Mouse (Mus musculus) liver, embryonic 11.5 days (tissue): ENCODE results near the gene Rasal3. TPM values are rescaled to one million over a fixed set of nuclear protein-coding genes. Genes with fewer than 3 reads are reported as not detected.
A peak's percentile ranks its signal among the peaks of the same experiment; 100 is the strongest.

Experiments used
- ATAC-seq: fragments of 200-750 bp; cut with Nextera tagmentation; replicated peaks from 2 replicates; pipeline ENCODE4 v1.8.0; 2017; ENCODE audit warnings: moderate number of reproducible peaks, mild to moderate bottlenecking, moderate TSS enrichment, moderate library complexity; ENCODE audit not compliant: low FRiP score
- DNase-seq: peaks from one replicate; pipeline ENCODE4 v3.0.0-alpha.2; 2017; ENCODE audit warnings: low spot score
- H3K27ac ChIP-seq: fragments of 300-500 bp; sonication (generic); 2 replicates; pipeline ENCODE4 v1.5.1; 2014; ENCODE audit warnings: mild to moderate bottlenecking, low read depth, low read length, control low read depth
- H3K27me3 ChIP-seq: fragments of 300-500 bp; sonication (generic); replicated peaks from 2 replicates; pipeline ENCODE4 v1.6.1; 2014; ENCODE audit warnings: low read length, mixed read lengths; ENCODE audit not compliant: control insufficient read depth, insufficient read depth
- H3K36me3 ChIP-seq: fragments of 300-500 bp; sonication (generic); 2 replicates; pipeline ENCODE4 v1.6.1; 2014; ENCODE audit warnings: mild to moderate bottlenecking, low read length, moderate library complexity, mixed read lengths; ENCODE audit not compliant: control insufficient read depth, insufficient read depth
- H3K4me1 ChIP-seq: fragments of 300-500 bp; sonication (generic); replicated peaks from 2 replicates; pipeline ENCODE4 v1.6.1; 2014; ENCODE audit warnings: low read length, mixed read lengths; ENCODE audit not compliant: control insufficient read depth, insufficient read depth
- H3K4me2 ChIP-seq: fragments of 300-500 bp; sonication (generic); 2 replicates; pipeline ENCODE4 v1.6.1; 2014; ENCODE audit warnings: mild to moderate bottlenecking, control low read depth, moderate library complexity
- H3K4me3 ChIP-seq: fragments of 300-500 bp; sonication (generic); 2 replicates; pipeline ENCODE4 v1.5.1; 2014; ENCODE audit warnings: low read depth, low read length, control low read depth
- H3K9ac ChIP-seq: fragments of 300-500 bp; sonication (generic); 2 replicates; pipeline ENCODE4 v1.6.1; 2014; ENCODE audit warnings: low read depth, low read length, control low read depth
- H3K9me3 ChIP-seq: fragments of 300-500 bp; sonication (generic); 2 replicates; pipeline ENCODE4 v1.6.1; 2016; ENCODE audit warnings: low read length, inconsistent platforms, mixed read lengths; ENCODE audit not compliant: control insufficient read depth
- WGBS: fragments of 180-500 bp; shearing (Covaris S2); extraction: QIAGEN DNeasy Blood & Tissue Kit; methylation state at CpG from one replicate; pipeline ENCODE4 v1.1.7; 2014; 5-methylcytosine and 5-hydroxymethylcytosine counted together
- polyA plus RNA-seq: library from polyadenylated mRNA; unstranded; fragments of >200 nt; fragmentation: Nextera tagmentation; extraction: Ambion mirVana; gene quantifications from 2 replicates; pipeline ENCODE4 v1.2.1, GENCODE M21; 2014

The Rasal3 gene
- polyA plus RNA-seq, 1 experiment from 2014 or later, result 8.7 TPM

GRCm38 (mm10) chr17:32364331-32364730, 39.1 kb downstream of the Rasal3 start:
- peak overlapping the region; percentile 96 for H3K9ac ChIP-seq
- H3K27ac ChIP-seq, result peak overlapping the region; percentile 81
- H3K4me2 ChIP-seq, result peak overlapping the region; percentile 92
- H3K4me1 ChIP-seq, result peaks cover 31% of the 10 kb centered on the region
- H3K4me3 ChIP-seq, result peak overlapping the region; percentile 96
- under 1% methylated on average over 47 of the region's 47 CpGs for WGBS
- peak; percentile 84 for ATAC-seq
- no peaks in the 10 kb centered on the region for H3K9me3 ChIP-seq
- H3K36me3 ChIP-seq, result peaks cover 26% of the 10 kb centered on the region
- peak; percentile 83 for DNase-seq
- H3K27me3 ChIP-seq, result no peaks in the 10 kb centered on the region

DNA sequence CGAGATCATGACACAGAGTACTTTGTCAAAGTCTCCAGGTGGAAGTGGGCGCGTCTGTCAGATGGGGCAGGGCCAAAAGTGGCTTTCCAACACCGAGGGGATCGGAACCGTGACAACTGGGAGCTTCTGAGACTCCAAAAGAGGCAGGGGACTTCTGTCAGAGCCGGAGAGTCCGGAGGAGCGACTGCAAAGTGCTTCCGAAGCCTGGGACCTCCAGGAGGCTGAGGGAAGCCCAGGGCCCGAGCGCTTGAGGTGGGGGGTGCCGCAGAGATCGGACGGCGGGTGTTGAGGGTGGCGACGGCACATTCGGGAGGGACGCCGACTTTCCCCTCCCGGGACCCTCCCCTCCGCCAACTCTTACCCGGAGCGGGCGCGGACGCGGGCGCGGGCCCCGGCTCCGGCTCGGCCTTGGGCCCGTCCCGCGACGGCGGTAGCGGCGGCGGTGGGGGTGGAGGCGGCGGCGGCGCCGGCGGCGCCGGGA, 39.5 kb downstream of the Rasal3 start:
- H3K27ac ChIP-seq, result peak overlapping the region; percentile 81
- DNase-seq, result peak; percentile 47
- ATAC-seq, result peak; percentile 35
- H3K27me3 ChIP-seq, result no peaks in the 10 kb centered on the region
- peaks cover 29% of the 10 kb centered on the region for H3K4me1 ChIP-seq
- peak overlapping the region; percentile 96 for H3K9ac ChIP-seq
- peak overlapping the region; percentile 92 for H3K4me2 ChIP-seq
- under 1% methylated on average over 49 of the region's 50 CpGs for WGBS
- peaks cover 30% of the 10 kb centered on the region for H3K36me3 ChIP-seq
- H3K4me3 ChIP-seq, result peak overlapping the region; percentile 96
- H3K9me3 ChIP-seq, result no peaks in the 10 kb centered on the region

DNA sequence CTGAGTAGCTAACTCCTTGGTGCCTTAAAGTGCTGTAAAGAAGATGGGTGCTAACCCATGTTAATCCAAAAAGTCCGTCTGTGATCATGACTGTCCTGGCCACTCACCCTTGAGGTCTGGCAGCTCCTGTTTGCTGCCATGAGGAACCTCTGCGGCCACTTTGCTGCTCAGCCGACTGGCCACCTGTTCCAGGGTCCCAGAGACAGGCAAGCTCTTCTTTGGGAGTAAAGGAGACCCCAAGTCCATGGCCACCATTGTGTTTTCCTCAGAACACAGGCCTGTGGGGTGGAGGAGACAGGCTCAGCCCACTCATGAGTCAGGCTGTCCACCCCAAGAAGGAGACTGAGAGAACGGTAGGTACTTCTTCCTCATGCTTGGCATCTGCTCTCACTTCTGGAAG, 40.7 kb downstream of the Rasal3 start:
- Histone ChIP-seq H3K9ac (peak overlapping the region; percentile 36), H3K9me3 (no peaks in the 10 kb centered on the region), H3K4me1 (peaks cover 25% of the 10 kb centered on the region), H3K4me2 (peak overlapping the region; percentile 92), H3K27me3 (no peaks in the 10 kb centered on the region), H3K4me3 (peak overlapping the region; percentile 96), H3K36me3 (peaks cover 38% of the 10 kb centered on the region), H3K27ac (no peak overlapping the region)
- DNase-seq (no peak), ATAC-seq (no peak)
- WGBS, result 78% methylated on average over 4 of the region's 4 CpGs

DNA sequence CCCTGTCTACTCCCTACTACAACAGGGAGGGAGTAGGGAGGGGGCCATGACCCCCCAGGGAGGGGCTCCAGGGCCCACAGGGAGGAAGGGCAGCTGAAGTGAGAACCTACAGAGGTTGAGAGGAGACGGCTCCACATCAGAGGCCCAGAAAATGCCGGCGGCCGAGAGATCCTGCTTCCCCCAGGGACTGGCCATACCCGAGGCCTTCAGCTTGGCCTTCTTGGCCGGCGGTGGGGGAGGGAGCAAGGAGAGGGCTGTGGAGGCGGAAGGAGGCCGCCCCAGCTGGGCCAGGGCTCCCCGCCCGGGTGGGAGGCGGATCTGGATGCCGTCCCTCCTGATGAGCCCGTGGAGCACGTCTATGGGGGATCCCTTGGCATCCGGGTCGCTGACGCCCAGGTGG, 43.5 kb downstream of the Rasal3 start:
- Histone ChIP-seq H3K27me3 (no peaks in the 10 kb centered on the region), H3K4me3 (no peak overlapping the region), H3K36me3 (peaks cover 63% of the 10 kb centered on the region), H3K4me2 (no peak overlapping the region), H3K9me3 (no peaks in the 10 kb centered on the region), H3K9ac (no peak overlapping the region), H3K4me1 (peaks cover 18% of the 10 kb centered on the region), H3K27ac (no peak overlapping the region)
- no peak for ATAC-seq
- no peak for DNase-seq
- WGBS, result 91% methylated on average over 16 of the region's 18 CpGs

- Histone ChIP-seq H3K36me3 (peaks cover 69% of the 10 kb centered on the region), H3K9me3 (no peaks in the 10 kb centered on the region), H3K27me3 (no peaks in the 10 kb centered on the region), H3K4me1 (peaks cover 14% of the 10 kb centered on the region), H3K4me2 (no peak overlapping the region), H3K9ac (no peak overlapping the region), H3K27ac (no peak overlapping the region), H3K4me3 (no peak overlapping the region)
- WGBS, result 92% methylated on average over 6 of the region's 6 CpGs
- ATAC-seq, result no peak
- DNase-seq, result no peak
Measured at GRCm38 (mm10) chr17:32358943-32359340, 44.4 kb downstream of the Rasal3 start.

- ATAC-seq, result no peak
Measured at GRCm38 (mm10) chr17:32358192-32358942, 45.0 kb downstream of the Rasal3 start.

DNA sequence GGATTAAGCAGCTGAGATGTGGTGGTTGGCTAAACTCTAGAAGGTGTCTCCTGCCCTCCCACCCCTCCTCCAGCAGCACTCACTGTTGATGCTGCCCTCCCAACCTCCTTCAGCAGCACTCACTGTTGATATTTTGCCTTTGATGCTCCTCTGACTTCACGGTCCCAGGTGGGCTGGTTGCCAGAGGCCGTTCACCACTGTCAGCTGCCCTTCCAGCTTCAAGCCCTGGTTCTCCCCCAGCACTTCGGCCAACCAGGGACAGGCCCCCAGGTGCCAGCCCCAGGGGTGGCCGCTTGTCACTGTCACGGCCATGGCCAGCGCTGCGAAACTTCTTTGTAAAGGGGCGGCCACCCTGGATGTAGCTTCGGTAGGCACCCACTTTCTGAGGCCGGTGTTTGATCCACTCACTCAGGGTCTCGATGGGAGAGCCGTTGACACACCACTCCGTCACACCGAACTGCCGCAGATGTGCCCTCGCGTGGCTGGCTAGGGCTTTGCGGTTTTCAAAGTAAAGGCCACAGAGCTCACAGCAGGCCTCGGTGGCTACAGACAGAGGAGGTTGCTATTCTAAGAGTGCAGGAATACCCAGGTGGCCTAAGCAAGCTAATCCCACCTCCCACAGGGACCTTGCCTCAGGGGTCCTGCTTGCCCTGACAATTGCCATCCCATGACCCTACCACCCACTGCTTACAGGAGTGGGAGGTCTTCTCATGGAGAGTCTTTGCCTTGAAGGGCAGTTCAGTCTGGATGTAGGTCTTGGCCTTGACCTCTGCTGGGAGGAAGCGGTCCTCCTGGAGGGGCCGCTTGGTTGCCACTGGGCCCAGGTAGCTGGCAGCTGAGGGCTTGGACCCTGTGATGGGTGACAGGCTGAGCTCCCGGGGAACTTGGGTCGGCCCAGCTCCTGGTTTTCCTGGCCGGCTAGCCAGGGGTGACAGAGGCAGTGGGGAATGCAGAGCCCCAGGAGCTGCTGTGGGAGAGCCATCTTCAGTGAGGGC, 46.3 kb downstream of the Rasal3 start:
- Histone ChIP-seq H3K36me3 (peaks cover 66% of the 10 kb centered on the region), H3K9ac (no peak overlapping the region), H3K9me3 (no peaks in the 10 kb centered on the region), H3K27me3 (no peaks in the 10 kb centered on the region), H3K4me1 (no peaks in the 10 kb centered on the region), H3K4me2 (no peak overlapping the region), H3K4me3 (no peak overlapping the region), H3K27ac (no peak overlapping the region)
- ATAC-seq (no peak), DNase-seq (no peak)
- WGBS, result 90% methylated on average over 24 of the region's 24 CpGs

More at GRCm38 (mm10) chr17:32358192-32358942, 45.0 kb downstream of the Rasal3 start:
- Histone ChIP-seq H3K9me3 (no peaks in the 10 kb centered on the region), H3K4me3 (no peak overlapping the region), H3K4me1 (peaks cover 11% of the 10 kb centered on the region), H3K9ac (no peak overlapping the region), H3K4me2 (no peak overlapping the region), H3K36me3 (peaks cover 69% of the 10 kb centered on the region), H3K27me3 (no peaks in the 10 kb centered on the region), H3K27ac (no peak overlapping the region)
- DNase-seq, result no peak
- WGBS, result 88% methylated on average over 7 of the region's 7 CpGs

DNA sequence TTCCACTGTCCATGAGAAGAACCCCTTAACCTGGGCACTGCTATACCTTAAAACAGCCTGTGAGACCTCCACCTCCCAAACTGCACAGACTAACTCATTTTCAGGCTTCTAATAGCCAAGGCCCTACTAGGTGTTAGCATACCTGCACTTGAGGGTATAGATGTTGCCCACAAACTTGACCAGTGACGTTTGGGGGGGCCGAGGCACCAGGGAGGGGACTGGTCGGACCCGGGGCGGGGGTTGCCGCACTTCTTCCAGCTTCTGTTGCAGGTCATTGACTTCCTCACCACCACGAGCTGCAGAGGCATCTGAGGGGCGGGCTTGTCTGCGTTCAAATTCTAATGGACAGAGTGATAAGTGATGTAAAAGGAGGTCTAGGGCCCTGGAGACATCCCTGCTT, 47.1 kb downstream of the Rasal3 start:
- WGBS, result 85% methylated on average over 9 of the region's 9 CpGs
- H3K27me3 ChIP-seq, result no peaks in the 10 kb centered on the region
- no peaks in the 10 kb centered on the region for H3K9me3 ChIP-seq
- no peak overlapping the region for H3K4me2 ChIP-seq
- no peak overlapping the region for H3K9ac ChIP-seq
- no peak for ATAC-seq
- no peak overlapping the region for H3K4me3 ChIP-seq
- no peak for DNase-seq
- peaks cover 61% of the 10 kb centered on the region for H3K36me3 ChIP-seq
- peaks cover 3% of the 10 kb centered on the region; the same call in 1 of the 2 replicates for H3K4me1 ChIP-seq
- H3K27ac ChIP-seq, result no peak overlapping the region
